Mouse (Mus musculus): ENCODE results near the gene Vipas39. TPM values are rescaled to one million over a fixed set of nuclear protein-coding genes. Genes with fewer than 3 reads are reported as not detected.
"Not testable (repeated sequence)": the region's sequence is repeated elsewhere in the genome, so short reads cannot be mapped to it uniquely, and the experiment has no call there.

Vipas39 gene
- polyA plus RNA-seq (2016; fragmentation: Nextera tagmentation; extraction: Ambion mirVana), result 50.5 and 56.7 TPM in 2 replicates

GRCm38 (mm10) chr12:87266108-87266826, at the start of gene Vipas39, which contains the start of gene Ahsa1:
TSS of gene Vipas39 (minus strand) at chr12:87266256.
TSS of gene Ahsa1 (plus strand) at chr12:87266479.
- Histone ChIP-seq H3K4me3 (peak within 1 kb of the TSS; percentile 79), H3K27ac (peak within 1 kb of the TSS; percentile 94), H3K9me3 (replicated peaks) (no peaks in the 10 kb centered on the region), H3K4me1 (peaks cover 25% of the 10 kb centered on the region), H3K27me3 (ENCODE audit: low read depth, poor library complexity, severe bottlenecking) (no peaks in the 10 kb centered on the region), H3K36me3 (peaks cover 61% of the 10 kb centered on the region)
- DNase-seq (ENCODE audit: low spot score), result peak; percentile 91
- under 1% methylated on average over 31 of the region's 31 CpGs for WGBS

- WGBS, result 77% methylated on average over 2 of the region's 2 CpGs
- Histone ChIP-seq H3K36me3 (peaks cover 39% of the 10 kb centered on the region), H3K9me3 (replicated peaks) (no peaks in the 10 kb centered on the region), H3K27me3 (ENCODE audit: low read depth, poor library complexity, severe bottlenecking) (no peaks in the 10 kb centered on the region), H3K27ac (no peak overlapping the region), H3K4me3 (no peak overlapping the region), H3K4me1 (no peaks in the 10 kb centered on the region)
- DNase-seq (ENCODE audit: low spot score), result no peak
These were observed 47.0 kb upstream of the Vipas39 start for GRCm38 (mm10) chr12:87313098-87313497.

GRCm38 (mm10) chr12:87306584-87306844, 40.5 kb upstream of the Vipas39 start:
- not testable (repeated sequence) for H3K4me1 ChIP-seq; DNase-seq (ENCODE audit: low spot score); H3K27ac ChIP-seq; H3K4me3 ChIP-seq; H3K27me3 ChIP-seq (ENCODE audit: low read depth, poor library complexity, severe bottlenecking); H3K9me3 ChIP-seq (replicated peaks)
- peaks cover 22% of the 10 kb centered on the region for H3K36me3 ChIP-seq
- WGBS, result 83% methylated on average over 4 of the region's 4 CpGs

GRCm38 (mm10) chr12:87305767-87306583, 39.9 kb upstream of the Vipas39 start:
- Histone ChIP-seq H3K27me3 (ENCODE audit: low read depth, poor library complexity, severe bottlenecking) (peaks cover 12% of the 10 kb centered on the region), H3K9me3 (replicated peaks) (no peaks in the 10 kb centered on the region), H3K27ac (no peak overlapping the region), H3K4me1 (no peaks in the 10 kb centered on the region), H3K36me3 (peaks cover 21% of the 10 kb centered on the region), H3K4me3 (no peak overlapping the region)
- no peak for DNase-seq (ENCODE audit: low spot score)
- 54% methylated on average over 13 of the region's 13 CpGs for WGBS

- 52% methylated on average over 4 of the region's 4 CpGs for whole genome bisulfite sequencing
- DNase-seq (ENCODE audit: low spot score), result no peak
These were observed 35.1 kb upstream of the Vipas39 start for GRCm38 (mm10) chr12:87301189-87301588.

GRCm38 (mm10) chr12:87300441-87300690, 34.3 kb upstream of the Vipas39 start:
- no peak for DNase-seq (ENCODE audit: low spot score)
- Histone ChIP-seq H3K4me1 (peaks cover 21% of the 10 kb centered on the region), H3K4me3 (peak overlapping the region; percentile 80), H3K27me3 (ENCODE audit: low read depth, poor library complexity, severe bottlenecking) (peaks cover 42% of the 10 kb centered on the region), H3K9me3 (replicated peaks) (no peaks in the 10 kb centered on the region), H3K36me3 (no peaks in the 10 kb centered on the region), H3K27ac (no peak overlapping the region)
- WGBS, result under 1% methylated on average over 9 of the region's 9 CpGs

More at GRCm38 (mm10) chr12:87301189-87301588, 35.1 kb upstream of the Vipas39 start:
- Histone ChIP-seq H3K27ac (no peak overlapping the region), H3K36me3 (no peaks in the 10 kb centered on the region), H3K27me3 (ENCODE audit: low read depth, poor library complexity, severe bottlenecking) (peaks cover 42% of the 10 kb centered on the region), H3K4me3 (no peak overlapping the region), H3K9me3 (replicated peaks) (no peaks in the 10 kb centered on the region), H3K4me1 (peaks cover 17% of the 10 kb centered on the region)

- Histone ChIP-seq H3K36me3 (no peaks in the 10 kb centered on the region), H3K9me3 (replicated peaks) (no peaks in the 10 kb centered on the region), H3K4me3 (peak within 1 kb of the TSS; percentile 80), H3K4me1 (peaks cover 25% of the 10 kb centered on the region), H3K27me3 (ENCODE audit: low read depth, poor library complexity, severe bottlenecking) (peaks cover 42% of the 10 kb centered on the region), H3K27ac (peak within 1 kb of the TSS; percentile 83)
- peak; percentile 71 for DNase-seq (ENCODE audit: low spot score)
- under 1% methylated on average over 83 of the region's 86 CpGs for WGBS
These were observed 33.8 kb upstream of the Vipas39 start, which contains the start of gene Ism2 for GRCm38 (mm10) chr12:87299657-87300440. TSS of gene Ism2 (minus strand) at chr12:87299705.

- Histone ChIP-seq H3K27ac (peak overlapping the region; percentile 83), H3K27me3 (ENCODE audit: low read depth, poor library complexity, severe bottlenecking) (peaks cover 42% of the 10 kb centered on the region), H3K9me3 (replicated peaks) (no peaks in the 10 kb centered on the region), H3K4me1 (peaks cover 25% of the 10 kb centered on the region), H3K4me3 (peak overlapping the region; percentile 80), H3K36me3 (no peaks in the 10 kb centered on the region)
- DNase-seq (ENCODE audit: low spot score), result no peak
- WGBS, result 10% methylated on average over 29 of the region's 29 CpGs
These were observed 33.1 kb upstream of the Vipas39 start for GRCm38 (mm10) chr12:87299037-87299656.

GRCm38 (mm10) chr12:87293934-87294333, 27.9 kb upstream of the Vipas39 start:
- no peaks in the 10 kb centered on the region for H3K9me3 ChIP-seq (replicated peaks)
- peaks cover 9% of the 10 kb centered on the region for H3K27me3 ChIP-seq (ENCODE audit: low read depth, poor library complexity, severe bottlenecking)
- peaks cover 10% of the 10 kb centered on the region; the same call in 1 of the 2 replicates for H3K4me1 ChIP-seq
- no peaks in the 10 kb centered on the region for H3K36me3 ChIP-seq
- H3K4me3 ChIP-seq, result no peak overlapping the region
- WGBS, result 69% methylated on average over 6 of the region's 6 CpGs
- no peak for DNase-seq (ENCODE audit: low spot score)
- H3K27ac ChIP-seq, result no peak overlapping the region

- no peaks in the 10 kb centered on the region for H3K27me3 ChIP-seq (ENCODE audit: low read depth, poor library complexity, severe bottlenecking)
- no peaks in the 10 kb centered on the region for H3K9me3 ChIP-seq (replicated peaks)
- DNase-seq (ENCODE audit: low spot score), result no peak
- no peaks in the 10 kb centered on the region for H3K4me1 ChIP-seq
- no peaks in the 10 kb centered on the region for H3K36me3 ChIP-seq
- 93% methylated on average over 5 of the region's 5 CpGs for WGBS
- no peak overlapping the region for H3K4me3 ChIP-seq
- no peak overlapping the region for H3K27ac ChIP-seq
These were observed 23.0 kb upstream of the Vipas39 start for GRCm38 (mm10) chr12:87289100-87289499.

- no peak for DNase-seq (ENCODE audit: low spot score)
- Histone ChIP-seq H3K4me3 (no peak overlapping the region), H3K27me3 (ENCODE audit: low read depth, poor library complexity, severe bottlenecking) (no peaks in the 10 kb centered on the region), H3K27ac (no peak overlapping the region), H3K4me1 (peaks cover under 1% of the 10 kb centered on the region; the same call in 1 of the 2 replicates), H3K9me3 (replicated peaks) (no peaks in the 10 kb centered on the region), H3K36me3 (no peaks in the 10 kb centered on the region)
- 89% methylated on average over 5 of the region's 5 CpGs for WGBS
These were observed 18.7 kb upstream of the Vipas39 start for GRCm38 (mm10) chr12:87284726-87285125.

- Histone ChIP-seq H3K27me3 (ENCODE audit: low read depth, poor library complexity, severe bottlenecking) (no peaks in the 10 kb centered on the region), H3K27ac (no peak overlapping the region), H3K36me3 (no peaks in the 10 kb centered on the region), H3K4me3 (no peak overlapping the region), H3K4me1 (peaks cover 3% of the 10 kb centered on the region; the same call in 1 of the 2 replicates), H3K9me3 (replicated peaks) (no peaks in the 10 kb centered on the region)
- no peak for DNase-seq (ENCODE audit: low spot score)
- WGBS, result 76% methylated on average over 4 of the region's 4 CpGs
These were observed 18.2 kb upstream of the Vipas39 start for GRCm38 (mm10) chr12:87284268-87284667.
